Mouse (Mus musculus) heart, embryonic 16.5 days (tissue): Measurements from ENCODE around the gene Nrm. TPM values are rescaled to one million over a fixed set of nuclear protein-coding genes. Genes with fewer than 3 reads are reported as not detected.

Experiments used
- ATAC-seq: fragments of 200-750 bp; cut with Nextera tagmentation; replicated peaks from 2 replicates; pipeline ENCODE4 v1.8.0; 2017; ENCODE audit warnings: moderate number of reproducible peaks; ENCODE audit not compliant: insufficient read depth, low FRiP score; ENCODE audit errors: extremely low read depth
- H3K27ac ChIP-seq: fragments of 300-500 bp; sonication (generic); 2 replicates; pipeline ENCODE4 v1.5.1; 2014; ENCODE audit warnings: mild to moderate bottlenecking, low read length, control low read depth, moderate library complexity
- H3K27me3 ChIP-seq: fragments of 300-500 bp; sonication (generic); 2 replicates; pipeline ENCODE4 v1.6.1; 2014; ENCODE audit warnings: low read length, mixed read lengths; ENCODE audit not compliant: control insufficient read depth, insufficient read depth
- H3K36me3 ChIP-seq: fragments of 300-500 bp; sonication (generic); 2 replicates; pipeline ENCODE4 v1.6.1; 2014; ENCODE audit not compliant: control insufficient read depth, insufficient read depth
- H3K4me1 ChIP-seq: fragments of 300-500 bp; sonication (generic); 2 replicates; pipeline ENCODE4 v1.6.1; 2014; ENCODE audit warnings: low read length, mixed read lengths; ENCODE audit not compliant: control insufficient read depth, insufficient read depth
- H3K4me2 ChIP-seq: fragments of 300-500 bp; sonication (generic); 2 replicates; pipeline ENCODE4 v1.6.1; 2014; ENCODE audit warnings: low read depth, mild to moderate bottlenecking, control low read depth, low read length
- H3K4me3 ChIP-seq: fragments of 300-500 bp; sonication (generic); 2 replicates; pipeline ENCODE4 v1.5.1; 2014; ENCODE audit warnings: mild to moderate bottlenecking, control low read depth, low read length
- H3K9ac ChIP-seq: fragments of 300-500 bp; sonication (generic); 2 replicates; pipeline ENCODE4 v1.6.1; 2014; ENCODE audit warnings: low read length, control low read depth
- H3K9me3 ChIP-seq: fragments of 300-500 bp; sonication (generic); replicated peaks from 2 replicates; pipeline ENCODE4 v1.6.1; 2016; ENCODE audit warnings: low read length; ENCODE audit not compliant: control insufficient read depth
- WGBS: fragments of 180-500 bp; shearing (Covaris S2); extraction: QIAGEN DNeasy Blood & Tissue Kit; methylation state at CpG from one replicate; pipeline ENCODE4 v1.1.7; 2014; 5-methylcytosine and 5-hydroxymethylcytosine counted together
- microRNA-seq: library from miRNA; unstranded; fragments of <30 nt; microRNA quantifications from one replicate; pipeline ENCODE4, GENCODE M21; 2017
- polyA plus RNA-seq: library from polyadenylated mRNA; unstranded; fragments of >200 nt; fragmentation: Nextera tagmentation; extraction: Ambion mirVana; gene quantifications from 2 replicates; pipeline ENCODE4 v1.2.1, GENCODE M21; 2015

Nrm gene
- polyA plus RNA-seq, 1 experiment from 2014 or later, result 46.9 TPM

DNA sequence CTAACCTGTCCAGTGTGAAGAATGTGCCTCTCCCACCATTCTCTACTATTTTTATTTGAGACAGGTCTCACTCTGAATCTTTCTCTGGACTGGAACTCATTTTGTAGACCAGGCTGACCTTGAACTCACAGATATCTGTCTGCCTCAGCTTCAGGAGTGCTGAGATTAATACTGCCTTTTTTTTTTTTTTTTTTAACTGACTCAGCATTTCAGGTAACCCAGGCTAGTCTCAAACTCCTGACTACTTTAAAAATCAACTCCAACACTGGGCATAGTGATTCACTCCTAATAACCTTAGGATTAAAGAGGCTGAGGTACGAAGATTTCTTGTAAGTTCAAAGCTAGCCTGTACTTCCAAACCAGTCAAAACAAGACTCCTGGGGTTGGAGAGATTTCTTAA, 44.5 kb downstream of the Nrm start:
- 88% methylated on average over 1 of the region's 1 CpGs for WGBS
- no peak for ATAC-seq

DNA sequence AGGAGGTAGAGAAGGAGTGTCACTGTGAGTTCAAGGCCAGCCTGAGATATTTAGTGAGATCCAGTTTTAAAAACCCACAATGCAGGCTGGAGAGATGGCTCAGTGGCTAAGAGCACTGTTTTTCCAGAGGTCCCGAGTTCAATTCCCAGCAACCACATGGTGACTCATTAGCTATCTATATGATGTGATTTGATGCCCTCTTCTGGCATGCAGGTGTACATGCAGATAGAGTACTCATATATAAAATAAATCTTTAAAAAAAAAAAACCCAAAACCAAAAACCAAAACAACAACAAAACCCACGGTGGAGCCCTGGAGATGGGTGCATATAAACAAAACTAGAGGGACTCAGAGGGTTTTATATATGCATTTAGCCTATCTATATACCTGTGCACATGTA, 46.5 kb downstream of the Nrm start:
- WGBS, result 70% methylated on average over 2 of the region's 2 CpGs

More for the DNA sequence above, 44.5 kb downstream of the Nrm start:
- H3K9ac ChIP-seq, result no peak overlapping the region
- H3K27me3 ChIP-seq, result no peaks in the 10 kb centered on the region
- no peak overlapping the region for H3K4me2 ChIP-seq
- peaks cover 30% of the 10 kb centered on the region for H3K4me1 ChIP-seq
- no peaks in the 10 kb centered on the region for H3K9me3 ChIP-seq
- peaks cover 8% of the 10 kb centered on the region; the same call in 1 of the 2 replicates for H3K36me3 ChIP-seq
- no peak overlapping the region for H3K4me3 ChIP-seq
- H3K27ac ChIP-seq, result no peak overlapping the region

DNA sequence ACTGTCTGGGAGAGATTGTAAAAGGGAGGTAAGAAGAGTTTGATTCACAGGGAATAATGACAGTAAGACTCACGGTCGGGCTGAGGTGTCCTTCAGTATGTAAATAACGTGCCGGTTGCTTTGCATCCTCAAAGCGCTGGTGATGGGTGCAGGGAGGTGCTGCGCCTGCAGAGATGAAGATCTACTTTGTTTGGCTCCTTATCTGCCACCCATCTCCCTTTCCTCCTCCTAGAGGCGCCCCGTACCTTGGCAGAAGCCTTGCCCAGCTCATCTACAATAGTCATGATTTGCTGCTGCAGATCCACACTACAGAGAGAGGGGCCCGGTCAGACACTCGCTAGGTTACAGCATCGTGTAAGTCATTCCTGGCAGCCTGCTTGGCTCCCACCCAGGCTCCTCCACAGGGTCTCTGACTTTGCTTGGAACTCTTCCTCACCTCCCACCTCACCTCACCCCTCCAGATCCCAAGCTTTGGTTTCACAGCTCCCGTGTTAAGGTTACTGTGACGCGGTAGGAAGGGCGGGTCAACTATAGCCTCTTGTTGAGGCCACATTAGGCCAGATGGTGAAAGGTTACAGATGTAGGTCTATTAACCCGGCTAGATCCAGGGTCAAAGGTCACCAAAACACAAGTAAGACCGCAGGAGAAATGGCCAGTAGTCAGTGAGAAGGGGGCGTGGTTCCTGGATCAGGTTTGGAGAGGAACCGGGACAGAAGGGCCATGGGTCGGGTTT, 48.2 kb downstream of the Nrm start:
- H3K27me3 ChIP-seq, result no peaks in the 10 kb centered on the region
- peaks cover 23% of the 10 kb centered on the region for H3K36me3 ChIP-seq
- H3K9ac ChIP-seq, result peak overlapping the region; percentile 82
- H3K4me2 ChIP-seq, result peak overlapping the region; percentile 74
- H3K4me1 ChIP-seq, result peaks cover 12% of the 10 kb centered on the region
- peak overlapping the region; percentile 81 for H3K4me3 ChIP-seq
- peak overlapping the region; percentile 84 for H3K27ac ChIP-seq
- peak; percentile 19 for ATAC-seq
- 21% methylated on average over 20 of the region's 20 CpGs for WGBS
- no peaks in the 10 kb centered on the region for H3K9me3 ChIP-seq

More for the DNA sequence above, 46.5 kb downstream of the Nrm start:
- no peak overlapping the region for H3K4me2 ChIP-seq
- H3K27me3 ChIP-seq, result no peaks in the 10 kb centered on the region
- H3K9ac ChIP-seq, result no peak overlapping the region
- H3K4me1 ChIP-seq, result peaks cover 28% of the 10 kb centered on the region
- no peak for ATAC-seq
- no peaks in the 10 kb centered on the region for H3K9me3 ChIP-seq
- H3K27ac ChIP-seq, result no peak overlapping the region
- peaks cover 15% of the 10 kb centered on the region for H3K36me3 ChIP-seq
- H3K4me3 ChIP-seq, result no peak overlapping the region

DNA sequence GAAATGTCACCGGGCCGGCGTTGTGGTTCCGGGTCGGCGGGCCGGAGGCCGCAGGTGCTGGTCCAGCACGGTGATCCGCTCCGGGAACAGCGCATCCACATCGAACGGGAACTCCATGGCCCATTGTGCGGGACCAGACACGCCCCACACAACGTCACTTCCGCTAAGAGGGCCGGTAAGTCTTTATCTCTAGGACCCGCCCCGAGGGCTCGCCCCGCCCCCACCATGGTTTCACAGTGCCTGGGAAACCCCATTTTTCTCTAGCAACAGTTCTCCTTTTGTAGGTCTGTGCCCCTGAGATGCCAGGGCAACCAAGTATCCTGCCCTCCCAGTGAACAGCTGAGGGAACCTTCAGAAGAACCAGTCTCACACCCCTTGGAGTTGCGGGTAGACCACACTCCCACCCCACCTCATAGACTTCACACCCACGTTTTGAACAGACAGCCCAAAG, 48.8 kb downstream of the Nrm start, which contains the start of gene Atat1:
Gene Atat1 (minus strand): TSS at position 157 of the 451 bp plus-strand sequence.
- no peaks in the 10 kb centered on the region for H3K9me3 ChIP-seq
- WGBS, result 2% methylated on average over 25 of the region's 25 CpGs
- no peaks in the 10 kb centered on the region for H3K27me3 ChIP-seq
- peak within 1 kb of the TSS; percentile 82 for H3K9ac ChIP-seq
- H3K4me1 ChIP-seq, result peaks cover 14% of the 10 kb centered on the region
- peak within 1 kb of the TSS; percentile 84 for H3K27ac ChIP-seq
- peak within 1 kb of the TSS; percentile 81 for H3K4me3 ChIP-seq
- peak; percentile 75 for ATAC-seq
- peaks cover 25% of the 10 kb centered on the region for H3K36me3 ChIP-seq
- H3K4me2 ChIP-seq, result peak within 1 kb of the TSS; percentile 74

DNA sequence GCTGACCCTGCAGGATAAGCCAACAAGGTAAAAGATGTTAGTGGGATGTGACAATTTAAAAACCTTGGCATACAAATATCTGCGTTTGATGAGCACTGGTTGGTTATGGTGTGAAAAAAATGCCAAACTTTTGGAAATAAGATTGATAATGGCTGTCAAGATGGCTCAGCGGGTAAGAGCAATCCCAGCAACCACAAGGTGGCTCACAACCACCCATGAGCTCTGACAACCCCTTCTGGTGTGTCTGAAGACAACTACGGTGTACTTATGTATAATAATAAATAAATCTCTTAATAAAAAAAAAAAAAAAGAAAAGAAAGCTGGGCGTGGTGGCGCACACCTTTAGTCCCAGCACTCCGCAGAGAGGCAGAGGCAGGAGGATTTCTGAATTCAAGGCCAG, 53.9 kb downstream of the Nrm start:
- H3K27ac ChIP-seq, result no peak overlapping the region
- peaks cover 17% of the 10 kb centered on the region for H3K36me3 ChIP-seq
- no peak for ATAC-seq
- peak overlapping the region; percentile 72; the same call in 1 of the 2 replicates for H3K4me3 ChIP-seq
- H3K9me3 ChIP-seq, result no peaks in the 10 kb centered on the region
- H3K4me2 ChIP-seq, result peak overlapping the region; percentile 74
- peaks cover 20% of the 10 kb centered on the region for H3K4me1 ChIP-seq
- 76% methylated on average over 6 of the region's 6 CpGs for WGBS
- H3K9ac ChIP-seq, result no peak overlapping the region
- H3K27me3 ChIP-seq, result no peaks in the 10 kb centered on the region

Small RNA genes lying within 50 kb of the gene (microRNA-seq; reads per million reads assigned to microRNA genes)
- 2.0 reads per million, percentile 4 among the genes with 10 or more reads in this experiment for gene Gm28033

Other genes starting within 250 kb of the Nrm start
- not detected in 2 replicates for gene Gm9573, start 234.7 kb upstream of the Nrm start, polyA plus RNA-seq
- 0.29 and 0.42 TPM in 2 replicates for gene Mucl3, start 217.6 kb upstream of the Nrm start, polyA plus RNA-seq
- 12.8 and 17.1 TPM in 2 replicates for gene Vars2, start 193.7 kb upstream of the Nrm start, polyA plus RNA-seq
- gene Gtf2h4, start 187.6 kb upstream of the Nrm start, polyA plus RNA-seq, result 29.6 and 30.8 TPM in 2 replicates
- gene Ddr1, start 156.7 kb upstream of the Nrm start, polyA plus RNA-seq, result 110 and 129 TPM in 2 replicates
- 60.9 and 62.6 TPM in 2 replicates for gene Ier3, start 39.6 kb upstream of the Nrm start, polyA plus RNA-seq
- gene Flot1, start 38.1 kb upstream of the Nrm start, polyA plus RNA-seq, result 119 and 134 TPM in 2 replicates
- 634 and 654 TPM in 2 replicates for gene Tubb5, start 23.0 kb upstream of the Nrm start, polyA plus RNA-seq
- 14.7 and 15.0 TPM in 2 replicates for gene Mdc1, start 19.8 kb upstream of the Nrm start, polyA plus RNA-seq
- 19.6 and 20.1 TPM in 2 replicates for gene Ppp1r18, start 4.3 kb downstream of the Nrm start, polyA plus RNA-seq
- 27.4 and 29.2 TPM in 2 replicates for gene Dhx16, start 18.5 kb downstream of the Nrm start, polyA plus RNA-seq
- gene 2310061I04Rik, start 36.1 kb downstream of the Nrm start, polyA plus RNA-seq, result 33.7 and 34.6 TPM in 2 replicates
- gene Atat1, start 48.8 kb downstream of the Nrm start, polyA plus RNA-seq, result 41.1 and 45.5 TPM in 2 replicates
- 70.1 and 77.3 TPM in 2 replicates for gene Mrps18b, start 55.1 kb downstream of the Nrm start, polyA plus RNA-seq
- 25.3 and 28.7 TPM in 2 replicates for gene Ppp1r10, start 55.1 kb downstream of the Nrm start, polyA plus RNA-seq
- 63.2 and 66.5 TPM in 2 replicates for gene Abcf1, start 108.4 kb downstream of the Nrm start, polyA plus RNA-seq
- gene Gnl1, start 118.5 kb downstream of the Nrm start, polyA plus RNA-seq, result 34.5 and 36.6 TPM in 2 replicates
- 13.5 and 15.6 TPM in 2 replicates for gene Prr3, start 118.9 kb downstream of the Nrm start, polyA plus RNA-seq
- 1.8 and 2.5 TPM in 2 replicates for gene H2-T24, start 159.2 kb downstream of the Nrm start, polyA plus RNA-seq
- gene H2-T23, start 171.5 kb downstream of the Nrm start, polyA plus RNA-seq, result 9.6 and 19.7 TPM in 2 replicates
- gene H2-T22, start 181.4 kb downstream of the Nrm start, polyA plus RNA-seq, result 10.1 and 12.6 TPM in 2 replicates
- gene Gm6034, start 181.6 kb downstream of the Nrm start, polyA plus RNA-seq, result not detected in 2 replicates
- 0.24 TPM in 1 of 2 replicates, not detected in the other for gene Gm11127, start 197.1 kb downstream of the Nrm start, polyA plus RNA-seq